Mouse (Mus musculus) heart, embryonic 13.5 days (tissue): ENCODE results near the gene Ahcy. TPM values are rescaled to one million over a fixed set of nuclear protein-coding genes. Genes with fewer than 3 reads are reported as not detected.

Experiments
- ATAC-seq: fragments of 200-750 bp; cut with Nextera tagmentation; 2 replicates; pipeline ENCODE4 v1.8.0; 2017; ENCODE audit warnings: moderate TSS enrichment; ENCODE audit not compliant: insufficient number of reproducible peaks, low FRiP score, low TSS enrichment; ENCODE audit errors: extremely low read depth
- H3K27ac ChIP-seq: fragments of 300-500 bp; sonication (generic); replicated peaks from 2 replicates; pipeline ENCODE4 v1.5.1; 2015; ENCODE audit warnings: moderate library complexity, mild to moderate bottlenecking, inconsistent platforms
- H3K27me3 ChIP-seq: fragments of 300-500 bp; sonication (generic); replicated peaks from 2 replicates; pipeline ENCODE4 v1.6.1; 2015; ENCODE audit warnings: mild to moderate bottlenecking, inconsistent platforms
- H3K36me3 ChIP-seq: fragments of 300-500 bp; sonication (generic); 2 replicates; pipeline ENCODE4 v1.6.1; 2015; ENCODE audit warnings: mild to moderate bottlenecking, inconsistent platforms
- H3K4me1 ChIP-seq: fragments of 300-500 bp; sonication (generic); 2 replicates; pipeline ENCODE4 v1.6.1; 2015; ENCODE audit warnings: inconsistent platforms
- H3K4me2 ChIP-seq: fragments of 300-500 bp; sonication (generic); 2 replicates; pipeline ENCODE4 v1.6.1; 2015; ENCODE audit warnings: inconsistent platforms, mild to moderate bottlenecking, moderate library complexity
- H3K4me3 ChIP-seq: fragments of 300-500 bp; sonication (generic); 2 replicates; pipeline ENCODE4 v1.5.1; 2015; ENCODE audit warnings: moderate library complexity, mild to moderate bottlenecking, inconsistent platforms
- H3K9ac ChIP-seq: fragments of 300-500 bp; sonication (generic); 2 replicates; pipeline ENCODE4 v1.6.1; 2015; ENCODE audit warnings: inconsistent platforms, mild to moderate bottlenecking, moderate library complexity
- H3K9me3 ChIP-seq: fragments of 300-500 bp; sonication (generic); 2 replicates; pipeline ENCODE4 v1.6.1; 2016; ENCODE audit warnings: inconsistent platforms
- WGBS: fragments of 180-500 bp; shearing (Covaris S2); methylation state at CpG from one replicate; pipeline ENCODE4 v1.1.7; 2015; ENCODE audit warnings: mixed read lengths; 5-methylcytosine and 5-hydroxymethylcytosine counted together
- polyA plus RNA-seq: library from polyadenylated mRNA; unstranded; fragments of >200 nt; fragmentation: Nextera tagmentation; extraction: Ambion mirVana; gene quantifications from 2 replicates; pipeline ENCODE4 v1.2.1, GENCODE M21; 2015

The Ahcy gene
- polyA plus RNA-seq, 1 experiment from 2014 or later = 47.5 TPM

DNA sequence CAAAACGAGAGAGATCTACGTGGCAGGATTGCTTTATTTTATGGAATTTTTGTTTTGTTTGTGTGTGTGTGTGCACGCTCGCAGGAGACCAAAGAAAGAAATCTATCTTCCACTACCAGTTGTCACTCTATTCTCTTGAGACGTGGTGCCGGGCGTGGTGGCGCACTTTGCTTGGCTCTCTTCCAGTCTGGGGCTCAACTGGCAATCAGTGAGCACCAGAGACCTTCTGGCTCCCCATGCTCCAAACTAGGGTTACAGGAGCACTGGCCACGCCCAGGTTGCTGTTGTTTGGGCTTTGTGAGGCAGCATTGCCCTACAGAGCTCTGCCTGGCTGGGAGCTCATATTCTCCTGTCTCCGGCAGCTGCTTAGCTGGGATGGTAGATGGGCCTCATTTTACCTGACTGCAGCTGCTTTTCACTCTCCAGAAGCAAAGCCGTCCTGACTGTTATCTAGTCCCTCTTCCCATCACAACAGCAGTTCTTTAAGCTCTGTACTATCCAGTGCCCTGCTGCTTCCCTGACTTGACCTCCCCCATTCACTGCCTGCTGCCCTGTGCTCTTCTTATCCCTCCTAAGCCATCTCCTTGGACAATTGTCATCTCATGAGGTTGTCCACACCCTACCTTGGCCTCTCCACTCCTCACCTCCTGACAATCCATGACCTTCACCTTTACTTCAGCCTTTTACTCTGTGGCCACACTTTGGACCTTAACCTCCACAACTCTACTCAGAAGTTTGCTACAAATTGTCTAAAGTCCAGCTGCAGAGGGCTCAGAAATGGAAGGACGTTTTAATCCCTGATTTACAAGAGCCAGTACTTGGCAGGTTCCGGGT, 16.8 kb upstream of the Ahcy start:
- H3K36me3 ChIP-seq = no peaks in the 10 kb centered on the region

DNA sequence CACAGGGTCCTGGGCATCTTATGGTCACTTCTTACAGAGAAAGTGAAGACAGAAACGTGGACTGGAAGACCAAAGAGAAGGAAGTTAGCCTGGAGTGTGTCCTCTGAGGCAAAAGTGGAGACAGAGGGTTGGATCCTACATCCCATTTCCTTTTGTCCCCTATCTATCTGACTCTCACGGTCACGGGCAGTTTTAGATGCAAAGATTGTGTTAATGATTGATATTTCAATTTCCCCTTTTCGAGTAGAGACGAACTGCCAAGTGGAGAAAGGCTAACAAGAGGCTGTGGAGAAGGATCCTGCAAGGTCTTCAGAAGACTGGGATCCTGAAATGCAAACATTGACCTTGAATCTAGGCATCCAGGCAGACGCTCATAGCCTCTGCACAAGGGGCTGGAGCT, 14.0 kb upstream of the Ahcy start:
- H3K9me3 ChIP-seq = no peaks in the 10 kb centered on the region
- no peak overlapping the region for H3K9ac ChIP-seq
- H3K4me2 ChIP-seq = no peak overlapping the region
- no peaks in the 10 kb centered on the region for H3K36me3 ChIP-seq
- no peak for ATAC-seq
- H3K4me1 ChIP-seq = peaks cover 12% of the 10 kb centered on the region
- 70% methylated on average over 6 of the region's 6 CpGs for WGBS
- H3K4me3 ChIP-seq = no peak overlapping the region
- H3K27me3 ChIP-seq = peaks cover 6% of the 10 kb centered on the region; the same call in 1 of the 2 replicates
- no peak overlapping the region for H3K27ac ChIP-seq

More for the DNA sequence above, 16.8 kb upstream of the Ahcy start:
- Histone ChIP-seq H3K4me3 (no peak overlapping the region), H3K9ac (no peak overlapping the region), H3K4me2 (no peak overlapping the region), H3K4me1 (peaks cover 12% of the 10 kb centered on the region), H3K27ac (no peak overlapping the region), H3K27me3 (peaks cover 6% of the 10 kb centered on the region; the same call in 1 of the 2 replicates), H3K9me3 (no peaks in the 10 kb centered on the region)
- 56% methylated on average over 13 of the region's 13 CpGs for WGBS
- ATAC-seq = no peak

DNA sequence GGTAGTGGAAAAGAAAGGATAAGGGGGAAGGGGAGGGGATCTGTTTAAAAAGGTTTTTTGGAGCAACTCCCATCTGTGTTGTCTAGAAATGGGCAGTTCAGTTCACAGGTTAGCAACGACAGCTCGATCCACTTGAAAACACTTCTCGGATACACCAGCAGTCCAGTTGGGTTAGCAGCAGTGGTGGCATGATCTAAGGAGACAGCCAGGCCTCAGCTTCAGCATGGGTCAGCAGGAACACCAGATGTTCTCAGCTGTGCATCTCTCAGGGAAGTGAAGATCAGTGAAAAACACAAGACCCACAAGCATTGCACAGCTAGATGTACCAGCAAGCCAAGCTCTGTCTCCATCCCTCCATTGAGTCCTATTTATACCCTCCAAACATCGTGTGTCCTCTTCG, 12.0 kb upstream of the Ahcy start:
- Histone ChIP-seq H3K36me3 (no peaks in the 10 kb centered on the region), H3K4me2 (no peak overlapping the region), H3K9ac (no peak overlapping the region), H3K9me3 (no peaks in the 10 kb centered on the region), H3K4me3 (no peak overlapping the region), H3K27me3 (peaks cover 6% of the 10 kb centered on the region; the same call in 1 of the 2 replicates), H3K27ac (no peak overlapping the region), H3K4me1 (peaks cover 7% of the 10 kb centered on the region)
- no peak for ATAC-seq
- WGBS = 79% methylated on average over 5 of the region's 5 CpGs

DNA sequence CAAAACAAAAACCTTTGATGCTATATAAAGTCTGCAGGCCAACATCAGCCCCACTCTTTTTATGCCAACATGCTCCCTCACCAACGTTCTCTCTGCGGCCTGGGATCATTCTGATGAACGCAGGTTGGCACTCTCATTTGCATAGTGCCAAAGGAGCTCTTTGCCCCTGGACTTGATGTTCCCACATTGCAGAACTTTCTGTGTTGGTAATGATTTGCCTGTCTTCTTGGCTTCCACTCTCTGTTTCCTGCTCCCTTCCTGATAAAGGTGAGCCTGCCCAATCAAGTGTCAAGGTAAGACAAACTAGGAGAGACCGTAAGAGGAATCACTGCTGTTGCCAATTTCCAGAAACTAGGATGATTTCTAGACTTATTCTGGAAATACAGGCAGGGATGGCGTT, 10.2 kb upstream of the Ahcy start:
- H3K4me3 ChIP-seq = no peak overlapping the region
- H3K4me2 ChIP-seq = no peak overlapping the region
- no peak for ATAC-seq
- H3K9me3 ChIP-seq = no peaks in the 10 kb centered on the region
- no peaks in the 10 kb centered on the region for H3K36me3 ChIP-seq
- H3K27ac ChIP-seq = no peak overlapping the region
- 73% methylated on average over 5 of the region's 5 CpGs for WGBS
- H3K9ac ChIP-seq = no peak overlapping the region
- no peaks in the 10 kb centered on the region for H3K4me1 ChIP-seq
- peaks cover 6% of the 10 kb centered on the region; the same call in 1 of the 2 replicates for H3K27me3 ChIP-seq

DNA sequence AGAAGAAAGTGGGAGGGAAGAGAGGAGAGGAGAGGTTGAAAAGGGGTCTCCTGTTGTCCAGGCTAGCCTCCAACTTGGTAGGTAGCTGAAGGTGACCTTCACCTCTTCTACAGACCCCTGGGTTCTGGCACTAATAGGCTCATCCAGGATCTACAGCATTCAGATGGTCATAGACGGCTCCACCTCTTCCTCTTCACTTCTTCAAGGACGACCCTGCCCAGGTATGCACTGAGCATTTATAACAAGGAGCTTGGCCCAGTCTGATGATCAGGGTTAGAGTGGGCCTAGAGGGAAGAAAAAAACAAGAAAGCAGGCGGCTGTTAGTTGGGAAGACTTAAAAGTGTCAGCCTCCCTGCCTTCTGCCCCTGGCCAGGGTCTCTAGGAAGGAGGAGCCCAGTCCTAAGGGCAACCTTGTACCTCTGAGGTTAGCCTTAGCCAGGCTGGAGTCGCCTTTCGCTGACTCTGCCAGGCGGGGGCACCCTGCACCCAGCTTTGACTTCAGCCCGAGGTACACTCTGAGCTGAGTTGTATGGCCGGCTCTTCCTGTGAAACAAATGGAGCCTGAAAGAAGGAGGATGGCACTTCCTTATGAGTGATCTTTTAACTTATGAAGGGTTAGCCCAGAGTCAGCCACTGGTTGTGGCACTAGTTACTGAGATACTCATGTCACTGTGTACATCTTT, 8.0 kb upstream of the Ahcy start:
- H3K27ac ChIP-seq = no peak overlapping the region
- no peaks in the 10 kb centered on the region for H3K9me3 ChIP-seq
- no peaks in the 10 kb centered on the region for H3K27me3 ChIP-seq
- WGBS = 16% methylated on average over 8 of the region's 8 CpGs
- no peak overlapping the region for H3K4me2 ChIP-seq
- H3K4me3 ChIP-seq = no peak overlapping the region
- H3K9ac ChIP-seq = no peak overlapping the region
- no peaks in the 10 kb centered on the region for H3K36me3 ChIP-seq
- H3K4me1 ChIP-seq = no peaks in the 10 kb centered on the region
- peak; percentile 37 for ATAC-seq

DNA sequence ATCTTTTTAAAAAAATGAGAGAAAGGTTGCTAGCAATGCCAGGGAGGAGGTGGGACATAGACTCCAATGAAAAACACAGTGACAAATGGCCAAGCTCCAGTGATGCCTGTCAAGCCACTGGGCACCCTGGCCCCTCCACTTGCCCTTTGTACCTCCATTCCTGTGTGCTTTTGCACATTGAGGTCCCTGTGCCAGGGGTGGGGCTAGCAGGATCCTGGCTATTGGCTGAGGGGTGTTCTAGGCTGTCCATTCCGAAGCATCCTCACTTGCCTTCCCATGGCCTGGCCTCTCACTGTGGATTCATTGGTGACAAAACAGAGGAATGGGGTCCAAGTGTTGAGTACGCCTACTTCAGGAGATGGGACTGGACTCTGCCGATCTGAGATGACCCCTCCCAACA, 6.8 kb upstream of the Ahcy start:
- H3K36me3 ChIP-seq = no peaks in the 10 kb centered on the region
- no peaks in the 10 kb centered on the region for H3K27me3 ChIP-seq
- no peak overlapping the region for H3K9ac ChIP-seq
- no peak overlapping the region for H3K4me2 ChIP-seq
- no peaks in the 10 kb centered on the region for H3K9me3 ChIP-seq
- H3K4me1 ChIP-seq = no peaks in the 10 kb centered on the region
- no peak overlapping the region for H3K4me3 ChIP-seq
- 76% methylated on average over 3 of the region's 3 CpGs for WGBS
- no peak overlapping the region for H3K27ac ChIP-seq
- ATAC-seq = no peak

DNA sequence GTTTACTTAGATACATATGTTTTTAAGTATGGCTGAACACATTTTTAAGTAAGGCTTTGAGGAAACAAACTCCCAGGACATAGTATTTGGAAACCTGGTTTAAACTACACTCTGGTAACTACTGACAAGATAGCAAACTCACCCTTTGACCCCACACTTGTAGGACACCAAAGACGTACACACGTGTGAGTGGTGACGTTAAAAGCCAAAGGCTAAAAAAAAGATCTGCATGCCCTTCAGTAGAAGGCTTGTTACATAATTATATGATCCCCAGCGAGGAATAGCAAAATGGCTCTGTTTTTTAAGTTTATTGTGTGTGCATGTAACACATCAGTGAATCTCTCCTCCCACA, 5.9 kb upstream of the Ahcy start:
- H3K4me3 ChIP-seq = no peak overlapping the region

DNA sequence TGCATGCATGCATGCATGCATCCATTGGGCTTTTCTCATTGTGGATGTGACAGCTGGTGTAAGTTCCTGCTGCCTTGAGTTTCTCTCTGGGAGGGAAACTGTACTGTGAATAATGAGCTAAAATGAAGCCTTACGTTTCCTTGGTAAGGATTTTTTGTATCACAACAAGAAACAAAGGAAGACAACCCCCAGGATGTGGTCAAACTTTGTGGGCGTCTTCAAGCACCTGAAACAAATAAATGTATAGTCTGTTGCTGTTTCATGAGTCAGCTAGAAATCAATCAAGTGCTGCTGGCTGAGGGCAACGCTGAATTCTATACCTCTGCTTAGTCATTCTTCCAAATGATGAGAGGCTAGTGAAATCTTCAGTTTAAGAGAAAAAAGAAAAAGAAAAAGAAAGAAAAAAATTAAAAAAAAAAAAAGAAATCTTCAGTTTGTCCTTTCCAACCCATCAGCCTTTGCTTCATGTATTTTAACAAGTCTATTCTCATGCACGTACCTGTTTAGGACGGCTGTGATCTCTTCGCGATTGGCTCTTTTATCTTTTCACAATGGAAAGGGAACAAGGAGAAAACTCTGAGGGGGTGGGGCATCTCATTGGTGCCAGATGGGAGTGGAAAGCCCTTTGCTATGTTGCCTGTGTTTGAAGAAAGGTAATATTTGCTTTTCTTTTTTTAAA, 5.3 kb upstream of the Ahcy start:
- Histone ChIP-seq H3K36me3 (no peaks in the 10 kb centered on the region), H3K4me1 (peaks cover 9% of the 10 kb centered on the region), H3K27me3 (no peaks in the 10 kb centered on the region), H3K4me2 (no peak overlapping the region), H3K4me3 (no peak overlapping the region), H3K9ac (no peak overlapping the region), H3K9me3 (no peaks in the 10 kb centered on the region), H3K27ac (no peak overlapping the region)
- 44% methylated on average over 7 of the region's 7 CpGs for WGBS
- ATAC-seq = no peak

More for the DNA sequence above, 5.9 kb upstream of the Ahcy start:
- no peaks in the 10 kb centered on the region for H3K36me3 ChIP-seq
- no peak overlapping the region for H3K27ac ChIP-seq
- H3K9ac ChIP-seq = no peak overlapping the region
- no peak for ATAC-seq
- 49% methylated on average over 4 of the region's 4 CpGs for WGBS
- H3K4me2 ChIP-seq = no peak overlapping the region
- H3K9me3 ChIP-seq = no peaks in the 10 kb centered on the region
- peaks cover 3% of the 10 kb centered on the region for H3K4me1 ChIP-seq
- H3K27me3 ChIP-seq = no peaks in the 10 kb centered on the region

DNA sequence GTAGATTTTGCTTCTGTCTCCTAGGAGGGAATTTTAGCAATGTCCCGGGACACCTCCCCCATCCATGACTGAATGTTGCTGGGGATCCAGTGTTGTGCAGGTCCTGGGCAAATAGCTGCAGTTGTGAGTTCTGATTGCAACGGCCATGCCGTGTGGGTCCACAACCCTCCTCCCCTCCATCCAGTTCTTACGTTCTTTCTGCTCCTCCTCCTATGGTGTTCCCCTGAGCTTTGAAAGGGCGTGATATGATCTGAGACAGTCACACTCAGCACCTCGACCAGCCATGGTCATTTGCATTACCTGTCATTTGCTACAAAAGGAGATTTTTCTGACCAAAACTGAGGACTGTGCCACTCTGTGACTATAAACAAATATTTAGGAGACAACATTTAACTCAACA, 1.4 kb upstream of the Ahcy start:
- H3K9me3 ChIP-seq = no peaks in the 10 kb centered on the region
- H3K27me3 ChIP-seq = no peaks in the 10 kb centered on the region
- 62% methylated on average over 6 of the region's 6 CpGs for WGBS
- H3K9ac ChIP-seq = no peak overlapping the region
- peaks cover 22% of the 10 kb centered on the region for H3K4me1 ChIP-seq
- ATAC-seq = no peak
- H3K36me3 ChIP-seq = no peaks in the 10 kb centered on the region
- no peak overlapping the region for H3K27ac ChIP-seq
- H3K4me3 ChIP-seq = no peak overlapping the region
- no peak overlapping the region for H3K4me2 ChIP-seq

DNA sequence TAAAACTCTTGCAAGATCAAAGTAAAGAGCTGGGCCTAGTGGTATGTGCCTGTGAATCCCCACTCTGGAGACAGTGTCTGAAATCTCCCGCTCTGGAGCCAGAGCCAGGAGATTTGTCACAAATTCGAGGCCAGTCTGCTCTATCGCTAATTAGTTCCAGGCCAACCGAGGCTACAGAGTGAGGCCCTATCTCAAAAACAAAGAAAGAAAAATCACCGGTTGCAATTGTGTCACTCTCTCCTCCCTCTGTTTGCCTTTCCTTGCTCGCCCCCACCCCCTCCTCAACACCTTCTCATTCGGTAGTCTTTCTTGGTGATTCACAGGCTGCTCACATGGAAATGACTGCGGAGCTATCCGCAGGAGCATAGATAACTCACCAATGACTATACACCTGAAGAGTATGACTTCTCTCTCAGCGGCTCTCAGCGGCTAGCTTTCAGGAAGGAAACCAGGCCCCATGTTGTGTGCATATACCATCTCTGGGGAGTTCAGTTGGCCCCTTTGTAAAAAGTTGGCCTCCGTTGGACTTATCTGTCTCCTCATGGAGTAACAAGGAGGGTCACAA, 551 bp upstream of the Ahcy start:
- no peak for ATAC-seq
- WGBS = 18% methylated on average over 12 of the region's 12 CpGs

DNA sequence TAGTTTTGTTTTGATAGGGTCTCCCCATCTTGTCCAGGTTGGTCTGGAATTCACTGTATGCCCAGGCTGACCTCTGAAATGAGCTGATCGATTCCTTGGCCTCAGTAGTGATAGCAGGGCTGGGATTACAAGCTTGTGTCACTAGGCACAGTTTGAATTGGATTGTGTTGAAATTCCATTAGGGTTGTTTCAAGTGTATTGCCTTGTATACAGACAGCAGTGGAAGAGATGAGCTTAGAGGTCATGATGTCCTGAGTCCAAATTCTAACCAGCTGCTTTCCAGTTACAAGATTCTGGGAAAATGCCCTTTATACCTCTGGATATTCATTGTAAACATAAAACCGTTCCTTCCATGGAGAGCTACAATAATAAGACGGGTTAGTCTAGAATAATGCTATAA, 950 bp downstream of the Ahcy start:
- no peaks in the 10 kb centered on the region for H3K9me3 ChIP-seq
- no peaks in the 10 kb centered on the region for H3K27me3 ChIP-seq
- peak overlapping the region; percentile 93 for H3K9ac ChIP-seq
- H3K36me3 ChIP-seq = peaks cover 3% of the 10 kb centered on the region
- peak overlapping the region; percentile 82 for H3K4me3 ChIP-seq
- peak overlapping the region; percentile 69 for H3K27ac ChIP-seq
- no peak for ATAC-seq
- WGBS = 18% methylated on average over 3 of the region's 3 CpGs
- H3K4me1 ChIP-seq = peaks cover 22% of the 10 kb centered on the region
- H3K4me2 ChIP-seq = peak overlapping the region; percentile 82

More for the DNA sequence above, 551 bp upstream of the Ahcy start:
- H3K27me3 ChIP-seq = no peaks in the 10 kb centered on the region
- H3K4me1 ChIP-seq = peaks cover 22% of the 10 kb centered on the region
- peak overlapping the region; percentile 82 for H3K4me3 ChIP-seq
- H3K9ac ChIP-seq = peak overlapping the region; percentile 93
- H3K4me2 ChIP-seq = peak overlapping the region; percentile 82
- H3K27ac ChIP-seq = peak overlapping the region; percentile 69
- H3K36me3 ChIP-seq = no peaks in the 10 kb centered on the region
- H3K9me3 ChIP-seq = no peaks in the 10 kb centered on the region
